Mouse (Mus musculus): ENCODE data around the gene Plin2.
"Not testable (repeated sequence)": the region's sequence is repeated elsewhere in the genome, so short reads cannot be mapped to it uniquely, and the experiment has no call there.

The Plin2 gene

DNA sequence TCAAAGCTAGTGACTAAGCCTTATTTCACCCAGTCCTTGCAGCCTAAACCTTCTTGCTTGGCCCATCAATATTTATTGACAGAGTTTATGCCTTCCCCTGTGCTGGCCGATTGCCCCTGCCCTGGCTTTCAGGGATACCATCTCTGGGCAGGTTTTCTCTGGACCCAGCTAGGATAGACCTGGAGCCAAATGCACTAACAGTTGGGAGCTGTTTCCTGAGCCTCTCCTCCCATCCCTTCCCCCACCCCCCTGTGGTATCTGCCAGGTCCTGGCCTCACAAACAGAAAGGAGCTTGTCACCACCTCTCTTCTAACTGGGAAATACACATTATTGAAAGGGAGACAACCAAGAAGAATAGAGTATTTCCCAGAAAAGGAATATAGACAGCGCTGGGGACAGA lies 12.0 kb upstream of the Plin2 start:
- DNase-seq, result no peak

GRCm38 (mm10) chr4:86681421-86681820 lies 11.6 kb upstream of the Plin2 start:
- no peak for DNase-seq

DNA sequence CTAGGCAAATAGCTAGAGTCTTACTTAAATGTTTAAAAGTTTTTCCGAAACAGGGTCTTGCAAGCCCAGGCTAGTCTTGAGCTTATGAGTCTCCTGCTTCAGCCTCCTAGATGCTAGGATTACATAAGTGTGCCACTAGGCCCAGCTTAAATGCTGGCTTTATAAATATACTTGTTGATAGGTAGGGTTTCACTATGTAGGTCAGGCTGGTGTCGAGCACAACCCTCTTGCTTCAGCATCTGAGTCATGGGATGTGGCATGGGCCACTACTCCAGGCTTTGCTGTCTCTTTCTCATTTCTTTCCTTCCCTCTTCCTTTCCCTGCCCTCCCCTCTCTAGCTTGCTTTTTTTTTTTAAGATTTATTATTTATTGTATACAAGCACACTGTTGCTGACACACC lies 9.8 kb upstream of the Plin2 start:
- DNase-seq, result no peak

DNA sequence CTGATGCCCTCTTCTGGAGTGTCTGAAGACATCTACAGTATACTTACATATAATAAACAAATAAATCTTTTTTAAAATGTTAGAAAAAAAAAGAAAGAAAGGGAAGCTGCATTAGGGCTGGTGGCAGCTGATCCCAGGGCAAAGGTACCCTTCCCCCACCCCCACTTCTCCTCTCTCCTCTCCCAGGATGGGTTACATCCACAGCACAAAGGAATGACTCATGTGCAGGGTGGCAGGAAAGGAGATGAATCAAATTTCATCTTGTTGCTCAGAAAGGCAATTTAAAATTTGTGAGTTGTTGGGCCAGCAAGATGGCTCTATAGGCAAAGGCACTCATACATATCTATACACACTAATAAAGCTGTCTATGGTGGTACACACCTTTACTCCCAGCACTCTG lies 6.9 kb upstream of the Plin2 start:
- no peak for DNase-seq

GRCm38 (mm10) chr4:86674739-86675138 lies 4.9 kb upstream of the Plin2 start:
- DNase-seq, result not testable (repeated sequence)

DNA sequence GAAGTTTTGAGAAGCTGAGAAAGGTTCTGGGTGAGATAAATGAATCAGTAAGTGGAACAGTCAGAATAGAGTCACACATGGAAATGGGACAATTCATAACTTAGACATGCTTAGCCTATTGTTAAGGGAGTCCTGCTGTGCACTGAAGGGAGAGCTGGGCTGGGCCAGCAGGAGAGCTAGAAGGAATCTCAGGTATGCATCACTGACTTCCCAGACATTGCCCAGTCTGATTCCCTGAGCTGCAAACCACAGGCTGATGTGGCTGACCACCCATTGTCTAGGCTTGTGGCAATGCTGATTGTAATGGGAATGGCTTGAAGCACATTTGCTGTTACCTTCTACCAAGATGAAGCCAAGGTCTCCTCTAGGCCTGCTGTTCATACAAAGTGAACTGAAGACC lies 4.3 kb upstream of the Plin2 start:
- not testable (repeated sequence) for DNase-seq

- DNase-seq, result no peak
Measured at GRCm38 (mm10) chr4:86672450-86672849, 2.6 kb upstream of the Plin2 start.

- no peak for DNase-seq
Measured at GRCm38 (mm10) chr4:86671803-86672202, 1.9 kb upstream of the Plin2 start.

- DNase-seq, result no peak
Measured at GRCm38 (mm10) chr4:86670582-86671306, 884 bp upstream of the Plin2 start.

GRCm38 (mm10) chr4:86669241-86669753 lies 563 bp downstream of the Plin2 start:
- not testable (repeated sequence) for DNase-seq

DNA sequence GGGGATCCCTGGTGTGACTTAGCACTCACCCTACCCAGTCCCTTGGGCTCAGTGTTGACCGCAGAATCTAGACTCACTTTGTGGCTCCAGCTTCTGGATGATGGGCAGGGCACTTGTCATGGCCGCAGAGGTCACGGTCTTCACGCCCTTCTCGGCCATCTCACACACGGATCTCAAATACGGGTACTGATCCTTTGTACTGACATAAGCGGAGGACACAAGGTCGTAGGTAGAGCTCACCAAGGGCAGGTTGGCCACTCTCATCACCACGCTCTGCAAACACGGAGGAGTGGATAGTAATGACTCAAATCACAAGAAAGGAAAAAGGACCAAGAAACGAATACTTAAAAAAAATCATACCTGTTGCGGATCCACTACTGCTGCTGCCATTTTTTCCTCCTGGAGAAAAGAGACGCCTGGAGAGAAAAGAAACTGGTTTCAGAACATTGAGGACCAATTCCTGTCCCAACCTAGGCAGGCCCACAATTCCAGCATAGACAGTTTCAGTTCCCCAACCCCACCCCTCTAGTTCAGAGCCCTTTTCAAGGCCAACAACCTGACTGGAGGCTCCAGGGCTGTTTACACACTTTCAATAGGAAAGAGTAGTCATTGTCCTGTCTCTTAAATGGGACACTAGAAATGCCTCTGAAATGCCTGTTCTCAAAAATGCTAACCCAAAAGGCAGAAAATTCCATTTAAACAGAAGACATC lies 1.4 kb downstream of the Plin2 start:
- no peak for DNase-seq

- DNase-seq, result no peak
Measured at GRCm38 (mm10) chr4:86665596-86665995, 4.3 kb downstream of the Plin2 start.

DNA sequence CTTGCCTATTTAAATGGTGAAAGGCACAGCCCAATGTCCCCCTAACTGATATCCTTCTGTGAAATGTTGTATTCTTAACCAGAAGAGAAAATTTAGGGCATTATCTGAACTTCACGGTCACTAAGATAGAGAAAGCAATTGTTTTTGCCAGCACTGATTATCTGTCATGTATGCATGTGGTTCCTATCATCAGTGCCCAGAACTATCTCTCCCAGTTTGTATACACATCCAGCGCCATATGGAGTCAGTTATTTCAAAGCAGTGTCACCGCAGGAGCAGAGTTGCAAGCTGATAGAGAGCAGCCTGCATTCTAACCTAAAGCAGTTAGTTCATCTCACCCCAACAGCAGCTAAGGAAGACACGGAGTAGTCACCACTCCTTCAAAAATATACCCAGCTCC lies 5.9 kb downstream of the Plin2 start:
- no peak for DNase-seq

DNA sequence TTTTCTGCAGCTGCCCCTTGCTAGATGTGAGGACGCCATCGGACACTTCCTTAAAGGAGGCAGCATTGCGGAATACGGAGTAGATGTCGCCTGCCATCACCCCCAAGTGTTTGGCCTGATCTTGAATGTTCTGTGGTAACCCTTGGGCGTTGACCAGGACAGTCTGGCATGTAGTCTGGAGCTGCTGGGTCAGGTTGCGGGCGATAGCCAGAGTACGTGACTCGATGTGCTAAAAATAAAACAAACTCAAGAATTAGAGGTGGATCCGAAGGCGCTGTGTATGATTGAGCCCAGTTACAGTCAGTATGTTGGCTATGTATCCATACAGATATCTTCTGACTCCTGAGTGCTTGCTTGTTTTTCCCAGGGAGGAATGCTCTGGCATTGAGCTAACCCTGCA lies 12.7 kb downstream of the Plin2 start:
- no peak for DNase-seq

DNA sequence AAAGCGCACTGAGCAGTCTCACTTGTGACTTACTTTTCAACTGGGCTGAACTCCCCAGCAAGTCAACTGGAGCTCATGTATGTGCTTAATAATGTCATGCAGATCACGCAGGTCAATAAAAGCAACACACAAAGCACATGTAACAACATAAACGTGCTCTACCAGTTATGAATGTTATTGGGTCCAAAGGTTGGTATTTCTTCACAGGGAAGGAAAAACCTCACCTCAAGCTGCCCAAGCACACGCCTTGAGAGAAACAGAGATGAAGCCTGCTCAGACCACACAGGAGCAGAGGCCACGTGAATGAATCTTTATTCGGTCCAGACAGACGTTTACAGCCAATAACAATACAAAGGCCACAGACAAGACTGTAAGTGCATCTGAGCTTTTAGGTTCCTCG lies 13.4 kb downstream of the Plin2 start:
- not testable (repeated sequence) for DNase-seq

- DNase-seq, result no peak
Measured at GRCm38 (mm10) chr4:86651686-86652384, 18.0 kb downstream of the Plin2 start.

- not testable (repeated sequence) for DNase-seq
Measured at GRCm38 (mm10) chr4:86648394-86648793, 21.5 kb downstream of the Plin2 start.

DNA sequence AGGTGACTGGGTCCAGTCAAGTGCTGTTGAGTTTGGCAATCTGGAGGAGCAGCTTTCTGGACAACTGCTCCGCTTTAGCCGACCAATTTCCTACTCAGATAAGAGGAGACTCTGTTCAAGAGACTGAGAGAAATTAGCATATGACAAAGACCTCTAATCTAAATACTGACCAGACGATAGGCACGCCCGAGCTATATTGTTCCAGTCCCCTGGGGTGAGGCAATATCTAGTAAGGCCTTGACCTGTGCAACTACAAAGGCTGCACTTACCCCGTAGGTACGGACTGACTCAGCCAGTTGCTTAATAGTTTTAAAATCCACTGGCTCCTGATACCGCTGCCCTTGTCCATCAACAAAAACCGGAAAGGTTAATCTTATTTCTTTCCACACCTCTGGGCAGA lies 32.3 kb downstream of the Plin2 start:
- not testable (repeated sequence) for DNase-seq

- not testable (repeated sequence) for DNase-seq
Measured at GRCm38 (mm10) chr4:86634873-86635272, 35.0 kb downstream of the Plin2 start.

GRCm38 (mm10) chr4:86634312-86634711 lies 35.5 kb downstream of the Plin2 start:
- not testable (repeated sequence) for DNase-seq

DNA sequence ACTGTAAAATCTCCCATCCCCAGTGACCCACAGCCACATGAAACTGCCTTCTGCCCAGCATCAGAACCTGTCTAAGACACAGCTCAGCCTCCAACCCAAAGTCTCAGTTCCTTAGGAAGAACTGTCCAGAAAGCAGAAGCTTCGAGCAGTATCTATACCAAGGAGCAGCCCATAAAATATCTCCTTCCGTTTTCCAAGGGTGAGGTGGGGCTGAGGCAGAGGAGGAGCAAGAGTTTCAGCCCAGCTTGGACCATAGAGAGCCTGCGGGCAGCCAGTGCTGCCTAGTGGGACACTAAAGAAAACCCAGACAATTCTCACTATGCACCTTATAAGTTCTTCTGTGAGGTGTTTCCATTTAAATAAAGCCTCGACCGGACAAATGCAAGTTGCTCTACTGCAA lies 37.3 kb downstream of the Plin2 start:
- DNase-seq, result not testable (repeated sequence)

GRCm38 (mm10) chr4:86631831-86632230 lies 38.0 kb downstream of the Plin2 start:
- DNase-seq, result no peak

DNA sequence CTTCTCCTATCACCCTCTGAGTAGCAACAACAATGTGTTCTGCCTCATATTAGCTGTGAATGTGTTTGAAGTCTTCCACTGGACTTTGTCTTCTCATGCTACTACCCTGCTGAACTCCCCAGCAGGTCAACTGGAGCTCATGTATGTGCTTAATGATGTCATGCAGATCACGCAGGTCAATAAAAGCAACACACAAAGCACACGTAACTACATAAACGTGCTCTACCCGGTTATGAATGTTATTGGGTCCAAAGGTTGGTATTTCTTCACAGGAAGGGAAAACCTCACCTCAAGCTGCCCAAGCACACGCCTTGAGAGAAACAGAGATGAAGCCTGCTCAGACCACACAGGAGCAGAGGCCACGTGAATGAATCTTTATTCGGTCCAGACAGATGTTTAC lies 43.4 kb downstream of the Plin2 start:
- not testable (repeated sequence) for DNase-seq

GRCm38 (mm10) chr4:86625463-86625862 lies 44.4 kb downstream of the Plin2 start:
- DNase-seq, result no peak
